10 mouse cellular contexts compared by ENCODE assay signal in the genomic region with DNA sequence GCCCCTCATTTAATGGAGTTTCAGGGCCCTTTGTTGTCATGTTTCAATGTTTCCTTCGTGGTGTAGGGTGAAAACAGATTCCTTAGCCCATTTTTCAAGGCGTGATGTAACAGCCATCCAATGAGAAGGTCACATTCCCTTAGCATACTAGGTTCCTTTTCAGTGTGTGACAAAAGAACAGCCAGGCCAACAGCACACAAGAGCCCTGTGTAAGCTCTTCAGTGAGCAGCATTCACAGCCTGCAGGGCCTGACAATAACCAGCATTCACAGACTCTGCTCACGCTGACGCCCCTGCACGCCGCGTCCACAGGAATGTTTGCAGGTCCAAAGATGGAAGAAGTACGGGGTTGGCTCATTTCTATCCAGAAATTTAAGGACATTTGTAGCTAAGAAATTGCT.
DNase-seq lines count a peak whose midpoint lies in the region; ATAC-seq lines count a peak whose summit lies in the region.
"Had no signal": no experiment of that assay in that cellular context is flagged by ENCODE, and none has a peak within 500 bp of the region (broad histone marks: within the 10 kb centered on the region; RNA-seq: fewer than 3 reads in every experiment).

No protein-coding gene starts in this region.

- H3K36me3 ChIP-seq in embryonic facial prominence, embryonic 14.5 days (ENCODE audit: control insufficient read depth, insufficient read depth, low read length) = no peaks in the 10 kb centered on the region
- H3K36me3 ChIP-seq in hindbrain, embryonic 16.5 days (ENCODE audit: control insufficient read depth, insufficient read depth, low read length) = no peaks in the 10 kb centered on the region
- no peaks in the 10 kb centered on the region for H3K36me3 ChIP-seq in neural tube, embryonic 13.5 days
- H3K36me3 ChIP-seq: embryonic facial prominence, embryonic 15.5 days; liver, embryonic 13.5 days had no signal

- H3K27ac ChIP-seq in embryonic facial prominence, embryonic 14.5 days (replicated peaks; ENCODE audit: low read depth, low read length) = 0 out of 2 replicates have a peak overlapping the region, but pooled peaks have one; percentile 21
- 0 out of 2 replicates have a peak overlapping the region, but pooled peaks have one; percentile 12 for H3K27ac ChIP-seq in hindbrain, embryonic 16.5 days (ENCODE audit: low read depth, low read length)
- H3K27ac ChIP-seq in neural tube, embryonic 13.5 days (replicated peaks) = peak overlapping the region; percentile 61
- H3K27ac ChIP-seq: embryonic facial prominence, embryonic 15.5 days; liver, embryonic 13.5 days had no signal

- no peak overlapping the region for H3K4me3 ChIP-seq in embryonic facial prominence, embryonic 14.5 days (ENCODE audit: low read depth, low read length)
- no peak overlapping the region for H3K4me3 ChIP-seq in hindbrain, embryonic 16.5 days (ENCODE audit: low read length)
- H3K4me3 ChIP-seq in neural tube, embryonic 13.5 days = no peak overlapping the region
- H3K4me3 ChIP-seq: embryonic facial prominence, embryonic 15.5 days; liver, embryonic 13.5 days had no signal

- no peaks in the 10 kb centered on the region for H3K27me3 ChIP-seq in embryonic facial prominence, embryonic 14.5 days (replicated peaks; ENCODE audit: control insufficient read depth, insufficient read depth, low read length)
- no peaks in the 10 kb centered on the region for H3K27me3 ChIP-seq in hindbrain, embryonic 16.5 days (replicated peaks; ENCODE audit: control insufficient read depth, insufficient read depth, low read length)
- no peaks in the 10 kb centered on the region for H3K27me3 ChIP-seq in neural tube, embryonic 13.5 days
- H3K27me3 ChIP-seq: embryonic facial prominence, embryonic 15.5 days; liver, embryonic 13.5 days had no signal

- H3K4me1 ChIP-seq in embryonic facial prominence, embryonic 14.5 days (ENCODE audit: control insufficient read depth, insufficient read depth, low read length) = no peaks in the 10 kb centered on the region
- H3K4me1 ChIP-seq in hindbrain, embryonic 16.5 days (ENCODE audit: control insufficient read depth, insufficient read depth, low read depth, low read length) = peaks cover 12% of the 10 kb centered on the region
- peaks cover 22% of the 10 kb centered on the region; the same call in 1 of the 2 replicates for H3K4me1 ChIP-seq in neural tube, embryonic 13.5 days (replicated peaks)
- H3K4me1 ChIP-seq: embryonic facial prominence, embryonic 15.5 days; liver, embryonic 13.5 days had no signal

- WGBS in embryonic facial prominence, embryonic 14.5 days = 44% methylated on average over 8 of the region's 8 CpGs
- WGBS in hindbrain, embryonic 16.5 days = 19% methylated on average over 8 of the region's 8 CpGs
- WGBS in neural tube, embryonic 13.5 days = 17% methylated on average over 8 of the region's 8 CpGs

- ATAC-seq in embryonic facial prominence, embryonic 14.5 days (ENCODE audit: low read depth) = peak; percentile 77
- ATAC-seq in hindbrain, embryonic 16.5 days = peak; percentile 82
- ATAC-seq in neural tube, embryonic 13.5 days (ENCODE audit: low read depth) = peak; percentile 88

- H3K9ac ChIP-seq in embryonic facial prominence, embryonic 14.5 days (ENCODE audit: low read depth, low read length) = no peak overlapping the region
- no peak overlapping the region for H3K9ac ChIP-seq in hindbrain, embryonic 16.5 days (ENCODE audit: low read depth, low read length)
- no peak overlapping the region for H3K9ac ChIP-seq in neural tube, embryonic 13.5 days
- H3K9ac ChIP-seq: embryonic facial prominence, embryonic 15.5 days; liver, embryonic 13.5 days had no signal

- intact Hi-C loops in gastrocnemius, postnatal 14 days (cut with DNase I; ENCODE audit: low total_unique reads) = no loop called here
- intact Hi-C loops in gastrocnemius, postnatal 36 days (cut with DNase I) = no loop called here

- 0 out of 2 replicates have a peak, but pooled peaks cover under 1% of the 10 kb centered on the region for H3K9me3 ChIP-seq in embryonic facial prominence, embryonic 14.5 days (ENCODE audit: control insufficient read depth, low read length)
- no peaks in the 10 kb centered on the region for H3K9me3 ChIP-seq in hindbrain, embryonic 16.5 days (ENCODE audit: control insufficient read depth, low read length)
- H3K9me3 ChIP-seq in neural tube, embryonic 13.5 days = peaks cover under 1% of the 10 kb centered on the region; the same call in 1 of the 2 replicates
- H3K9me3 ChIP-seq: embryonic facial prominence, embryonic 15.5 days; liver, embryonic 13.5 days had no signal

- H3K4me2 ChIP-seq in embryonic facial prominence, embryonic 14.5 days (ENCODE audit: low read depth, low read length) = no peak overlapping the region
- H3K4me2 ChIP-seq in hindbrain, embryonic 16.5 days (ENCODE audit: low read length) = no peak overlapping the region
- no peak overlapping the region for H3K4me2 ChIP-seq in neural tube, embryonic 13.5 days
- H3K4me2 ChIP-seq: embryonic facial prominence, embryonic 15.5 days; liver, embryonic 13.5 days had no signal

- DNase-seq in layer of hippocampus, adult 8-10 months (ENCODE audit: low spot score in 2 of 2) = peak; percentile 34 to 45
- no peak for DNase-seq in layer of hippocampus, postnatal 25 days (ENCODE audit: extremely low spot score in 1 of 2, low spot score in 1 of 2)
- peak; percentile 54 for DNase-seq in embryonic facial prominence, embryonic 14.5 days (ENCODE audit: low spot score)
- no peak for DNase-seq in urinary bladder, postnatal 4 days (ENCODE audit: low spot score in 2 of 2)
- DNase-seq in gastrocnemius, postnatal 14 days = no peak
- no peak for DNase-seq in gastrocnemius, postnatal 36 days
- DNase-seq: liver, embryonic 13.5 days had no signal

Comparison
In these comparisons a context has a peak if more than half of its experiments do, and no peak if none do; other contexts are left out.
1. DNase-seq: peak in layer of hippocampus, adult 8-10 months (2 of 2) and embryonic facial prominence, embryonic 14.5 days (single experiment); none in layer of hippocampus, postnatal 25 days (0 of 2), urinary bladder, postnatal 4 days (0 of 2), gastrocnemius, postnatal 14 days (single experiment) and gastrocnemius, postnatal 36 days (0 of 2).
2. Peak in every context shown above with its lines, with median percentiles within 50 percentile points of each other: ATAC-seq and H3K27ac ChIP-seq.